Mouse (Mus musculus): ENCODE results near the gene Nxf7. TPM values are rescaled to one million over a fixed set of nuclear protein-coding genes. Genes with fewer than 3 reads are reported as not detected.

Nxf7 gene
- polyA plus RNA-seq, 1 experiment: not detected

Other genes with a start within 250 kb of the Nxf7 start
- not detected in 2 replicates for gene Gm5128, start 225.5 kb downstream of the Nxf7 start, polyA plus RNA-seq (2012; ENCODE audit: insufficient read depth, low replicate concordance)
- gene Gm7903, start 164.9 kb downstream of the Nxf7 start, polyA plus RNA-seq (2012; ENCODE audit: insufficient read depth, low replicate concordance): not detected in 2 replicates
- gene AV320801, start 104.2 kb downstream of the Nxf7 start, polyA plus RNA-seq (2012; ENCODE audit: insufficient read depth, low replicate concordance): not detected in 2 replicates
- not detected in 2 replicates for gene Prame, start 28.9 kb upstream of the Nxf7 start, polyA plus RNA-seq (2012; ENCODE audit: insufficient read depth, low replicate concordance)
- not detected in 2 replicates for gene Tcp11x2, start 95.0 kb upstream of the Nxf7 start, polyA plus RNA-seq (2012; ENCODE audit: insufficient read depth, low replicate concordance)
- gene Tmsb15a, start 126.5 kb upstream of the Nxf7 start, polyA plus RNA-seq (2012; ENCODE audit: insufficient read depth, low replicate concordance): not detected in 2 replicates
- gene Armcx5, start 144.0 kb upstream of the Nxf7 start, polyA plus RNA-seq (2012; ENCODE audit: insufficient read depth, low replicate concordance): not detected in 2 replicates
- 2.6 and 3.0 TPM in 2 replicates for gene Gprasp1, start 144.0 kb upstream of the Nxf7 start, polyA plus RNA-seq (2012; ENCODE audit: insufficient read depth, low replicate concordance)
- 1.7 and 4.1 TPM in 2 replicates for gene Bhlhb9, start 198.8 kb upstream of the Nxf7 start, polyA plus RNA-seq (2012; ENCODE audit: insufficient read depth, low replicate concordance)
- gene Gprasp2, start 240.3 kb upstream of the Nxf7 start, polyA plus RNA-seq (2012; ENCODE audit: insufficient read depth, low replicate concordance): not detected in 2 replicates

All from megakaryocyte, embryonic 14.5 days (primary cell).